Mouse (Mus musculus): ENCODE measurements around the gene Hadh.

GRCm38 (mm10) chr3:131251601-131252000 is 20.3 kb downstream of the Hadh start:
- TF ChIP-seq POLR2A (IDR thresholded peaks at IDR 0.05; ENCODE audit: borderline replicate concordance, low read depth, low read length), result no peak
- TF ChIP-seq CTCF (IDR thresholded peaks at IDR 0.05; ENCODE audit: low read depth, low read length), result no peak

All from bone marrow macrophage, adult 2 months (primary cell).